ENCODE assay signal across 15 mouse cellular contexts in the genomic region with DNA sequence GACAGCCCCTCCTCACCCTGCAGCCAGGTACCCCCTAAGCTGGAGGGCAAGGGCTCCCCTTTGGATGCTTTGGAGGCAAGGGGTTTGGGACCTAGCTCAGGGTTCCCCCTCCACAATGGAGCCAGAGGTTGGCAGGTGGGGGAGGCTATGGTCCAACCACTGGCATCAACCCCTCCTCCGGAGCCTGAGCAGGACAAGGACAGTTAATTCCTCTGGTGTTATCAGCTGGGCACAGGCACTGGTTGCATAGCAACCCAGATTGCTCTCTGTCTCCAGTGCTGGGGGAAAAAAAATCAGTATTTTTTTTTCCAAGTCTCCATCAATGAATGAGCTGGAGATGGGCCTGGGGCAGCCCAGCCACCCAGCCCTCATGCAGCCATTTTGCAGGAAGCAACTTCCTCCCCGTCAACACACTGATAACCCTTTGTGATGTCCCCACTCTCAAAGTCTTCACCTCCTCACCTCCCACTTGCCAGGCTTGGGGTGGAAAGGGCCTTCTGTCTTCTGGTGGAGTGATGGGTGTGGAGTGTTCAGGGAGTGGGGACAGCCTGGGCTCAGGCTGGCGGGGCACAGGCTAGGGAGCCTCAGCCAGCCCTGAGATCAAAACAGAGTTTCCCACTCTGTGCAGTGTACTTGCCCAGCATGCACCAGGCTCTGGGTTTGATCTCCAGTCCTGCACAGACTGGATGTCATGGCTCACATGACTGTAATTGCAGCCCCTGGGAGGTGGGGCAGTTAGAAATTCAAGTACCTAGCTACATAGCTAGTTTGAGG. TPM values are rescaled to one million over a fixed set of nuclear protein-coding genes. Genes with fewer than 3 reads are reported as not detected.
A peak's percentile ranks its signal among the peaks of the same experiment; 100 is the strongest.
DNase-seq lines count a peak whose midpoint lies in the region; ATAC-seq lines count a peak whose summit lies in the region.
"Had no signal": no experiment of that assay in that cellular context is flagged by ENCODE, and none has a peak within 500 bp of the region (broad histone marks: within the 10 kb centered on the region; RNA-seq: fewer than 3 reads in every experiment).

No protein-coding gene starts in this region.

- no peak overlapping the region for H3K27ac ChIP-seq in kidney, embryonic 15.5 days
- H3K27ac ChIP-seq in kidney, embryonic 16.5 days (ENCODE audit: low read length) = no peak overlapping the region
- peak overlapping the region; percentile 85 for H3K27ac ChIP-seq in forebrain, embryonic 14.5 days (ENCODE audit: low read depth, low read length)
- H3K27ac ChIP-seq in midbrain, embryonic 10.5 days (replicated peaks) = peak overlapping the region; percentile 70
- H3K27ac ChIP-seq in neural tube, embryonic 15.5 days (replicated peaks) = peak overlapping the region; percentile 74
- H3K27ac ChIP-seq: limb, embryonic 10.5 days; liver, embryonic 15.5 days had no signal

- H3K36me3 ChIP-seq in kidney, embryonic 15.5 days = no peaks in the 10 kb centered on the region
- H3K36me3 ChIP-seq in kidney, embryonic 16.5 days (ENCODE audit: insufficient read depth, low read length) = no peaks in the 10 kb centered on the region
- no peaks in the 10 kb centered on the region for H3K36me3 ChIP-seq in forebrain, embryonic 14.5 days (ENCODE audit: control insufficient read depth, insufficient read depth, low read length)
- H3K36me3 ChIP-seq in midbrain, embryonic 10.5 days = no peaks in the 10 kb centered on the region
- no peaks in the 10 kb centered on the region for H3K36me3 ChIP-seq in neural tube, embryonic 15.5 days
- H3K36me3 ChIP-seq: limb, embryonic 10.5 days; liver, embryonic 15.5 days had no signal

- ATAC-seq in kidney, embryonic 15.5 days (replicated peaks; ENCODE audit: low FRiP score) = peak; percentile 58; the same call in 1 of the 2 replicates
- no peak for ATAC-seq in kidney, embryonic 16.5 days (ENCODE audit: low FRiP score, low TSS enrichment)
- no peak for ATAC-seq in forebrain, embryonic 14.5 days
- ATAC-seq in neural tube, embryonic 15.5 days (ENCODE audit: low FRiP score) = peak; percentile 78

- no peak overlapping the region for H3K9ac ChIP-seq in kidney, embryonic 15.5 days
- no peak overlapping the region for H3K9ac ChIP-seq in kidney, embryonic 16.5 days (replicated peaks; ENCODE audit: low read length)
- peak overlapping the region; percentile 40 for H3K9ac ChIP-seq in forebrain, embryonic 14.5 days (ENCODE audit: low read length)
- H3K9ac ChIP-seq in neural tube, embryonic 15.5 days (replicated peaks) = no peak overlapping the region; the same call in 1 of the 2 replicates
- H3K9ac ChIP-seq: liver, embryonic 15.5 days had no signal

- no peak overlapping the region for H3K4me2 ChIP-seq in kidney, embryonic 15.5 days
- H3K4me2 ChIP-seq in kidney, embryonic 16.5 days (replicated peaks; ENCODE audit: low read depth, low read length) = no peak overlapping the region
- peak overlapping the region; percentile 20; the same call in 1 of the 2 replicates for H3K4me2 ChIP-seq in forebrain, embryonic 14.5 days (ENCODE audit: low read length)
- no peak overlapping the region for H3K4me2 ChIP-seq in neural tube, embryonic 15.5 days
- H3K4me2 ChIP-seq: liver, embryonic 15.5 days had no signal

- peak; percentile 63 for DNase-seq in forebrain, embryonic 14.5 days (ENCODE audit: low spot score)
- no peak for DNase-seq in midbrain, embryonic 10.5 days (ENCODE audit: low spot score)
- DNase-seq in cerebellum, postnatal 10 days = no peak
- DNase-seq in ovary, postnatal 10 days (ENCODE audit: low spot score) = no peak
- no peak for DNase-seq in cerebellum, postnatal 14 days
- DNase-seq: heart, postnatal 4 days; kidney, adult 8-10 months; right cerebral cortex, postnatal 25 days; thymus, postnatal 36 days had no signal

- peaks cover 34% of the 10 kb centered on the region for H3K27me3 ChIP-seq in kidney, embryonic 15.5 days
- peaks cover 4% of the 10 kb centered on the region; the same call in 1 of the 2 replicates for H3K27me3 ChIP-seq in kidney, embryonic 16.5 days (ENCODE audit: insufficient read depth, low read length)
- H3K27me3 ChIP-seq in forebrain, embryonic 14.5 days (replicated peaks; ENCODE audit: control insufficient read depth, insufficient read depth, low read length) = no peaks in the 10 kb centered on the region
- H3K27me3 ChIP-seq in midbrain, embryonic 10.5 days (ENCODE audit: low read depth, poor library complexity, severe bottlenecking) = peaks cover 43% of the 10 kb centered on the region
- H3K27me3 ChIP-seq in neural tube, embryonic 15.5 days (replicated peaks) = peaks cover 18% of the 10 kb centered on the region

- no peaks in the 10 kb centered on the region for H3K9me3 ChIP-seq in kidney, embryonic 15.5 days (replicated peaks)
- H3K9me3 ChIP-seq in kidney, embryonic 16.5 days (ENCODE audit: low read length) = no peaks in the 10 kb centered on the region
- no peaks in the 10 kb centered on the region for H3K9me3 ChIP-seq in forebrain, embryonic 14.5 days (replicated peaks; ENCODE audit: control insufficient read depth, low read length)
- H3K9me3 ChIP-seq in midbrain, embryonic 10.5 days (replicated peaks) = no peaks in the 10 kb centered on the region
- no peaks in the 10 kb centered on the region for H3K9me3 ChIP-seq in neural tube, embryonic 15.5 days (replicated peaks)
- H3K9me3 ChIP-seq: limb, embryonic 10.5 days; liver, embryonic 15.5 days had no signal

- H3K4me1 ChIP-seq in kidney, embryonic 15.5 days = peaks cover 11% of the 10 kb centered on the region; the same call in 1 of the 2 replicates
- no peaks in the 10 kb centered on the region for H3K4me1 ChIP-seq in kidney, embryonic 16.5 days (ENCODE audit: insufficient read depth, low read length)
- peaks cover 24% of the 10 kb centered on the region for H3K4me1 ChIP-seq in forebrain, embryonic 14.5 days (ENCODE audit: control insufficient read depth, insufficient read depth, low read length)
- H3K4me1 ChIP-seq in midbrain, embryonic 10.5 days = peaks cover 39% of the 10 kb centered on the region
- H3K4me1 ChIP-seq in neural tube, embryonic 15.5 days = peaks cover 14% of the 10 kb centered on the region
- H3K4me1 ChIP-seq: liver, embryonic 15.5 days had no signal

- no peak overlapping the region for H3K4me3 ChIP-seq in kidney, embryonic 15.5 days (replicated peaks)
- no peak overlapping the region for H3K4me3 ChIP-seq in kidney, embryonic 16.5 days (ENCODE audit: low read length)
- H3K4me3 ChIP-seq in forebrain, embryonic 14.5 days (ENCODE audit: low read depth, low read length) = no peak overlapping the region
- H3K4me3 ChIP-seq in midbrain, embryonic 10.5 days = no peak overlapping the region
- no peak overlapping the region for H3K4me3 ChIP-seq in neural tube, embryonic 15.5 days (replicated peaks)
- H3K4me3 ChIP-seq: limb, embryonic 10.5 days; liver, embryonic 15.5 days had no signal

- 49% methylated on average over 3 of the region's 3 CpGs for WGBS in kidney, embryonic 15.5 days
- WGBS in kidney, embryonic 16.5 days = 37% methylated on average over 3 of the region's 3 CpGs
- 60% methylated on average over 3 of the region's 3 CpGs for WGBS in forebrain, embryonic 14.5 days
- WGBS in midbrain, embryonic 10.5 days = 54% methylated on average over 3 of the region's 3 CpGs
- WGBS in neural tube, embryonic 15.5 days = 49% methylated on average over 3 of the region's 3 CpGs

RNA-seq across cellular contexts. Expression of a gene that starts 49.0 kb away (rescaled TPM):
- 0.27 and 0.41 TPM in 2 replicates for polyA plus RNA-seq in kidney, embryonic 15.5 days (2015; fragmentation: Nextera tagmentation; extraction: Ambion mirVana)
- polyA plus RNA-seq in kidney, embryonic 16.5 days (2015; fragmentation: Nextera tagmentation; extraction: Ambion mirVana) = 0.25 and 0.49 TPM in 2 replicates
- polyA plus RNA-seq in forebrain, embryonic 14.5 days (2014; fragmentation: Nextera tagmentation; extraction: Ambion mirVana) = 0.44 and 0.48 TPM in 2 replicates
- 0.21 and 0.35 TPM in 2 replicates for polyA plus RNA-seq in midbrain, embryonic 10.5 days (2016; fragmentation: Nextera tagmentation; extraction: Ambion mirVana)
- 0.75 and 1.2 TPM in 2 replicates for polyA plus RNA-seq in neural tube, embryonic 15.5 days (2015; fragmentation: Nextera tagmentation; extraction: Ambion mirVana)
- polyA plus RNA-seq: C2C12; limb, embryonic 10.5 days had no signal

RNA-seq across cellular contexts. Expression of a gene that starts 49.0 kb away (rescaled TPM):
- polyA plus RNA-seq in kidney, embryonic 15.5 days (2015; fragmentation: Nextera tagmentation; extraction: Ambion mirVana) = 0.12 and 0.14 TPM in 2 replicates
- polyA plus RNA-seq in kidney, embryonic 16.5 days (2015; fragmentation: Nextera tagmentation; extraction: Ambion mirVana) = 0.12 TPM in 1 of 2 replicates, not detected in the other
- 4.6 and 6.4 TPM in 2 replicates for polyA plus RNA-seq in forebrain, embryonic 14.5 days (2014; fragmentation: Nextera tagmentation; extraction: Ambion mirVana)
- 0.25 and 0.68 TPM in 2 replicates for polyA plus RNA-seq in midbrain, embryonic 10.5 days (2016; fragmentation: Nextera tagmentation; extraction: Ambion mirVana)
- polyA plus RNA-seq in neural tube, embryonic 15.5 days (2015; fragmentation: Nextera tagmentation; extraction: Ambion mirVana) = 9.7 and 11.1 TPM in 2 replicates
- polyA plus RNA-seq: limb, embryonic 10.5 days; liver, embryonic 15.5 days had no signal

RNA-seq across cellular contexts. Expression of a gene that starts 59.1 kb away (rescaled TPM):
- not detected in 2 replicates for polyA plus RNA-seq in kidney, embryonic 15.5 days (2015; fragmentation: Nextera tagmentation; extraction: Ambion mirVana)
- polyA plus RNA-seq in kidney, embryonic 16.5 days (2015; fragmentation: Nextera tagmentation; extraction: Ambion mirVana) = not detected in 2 replicates
- not detected in 2 replicates for polyA plus RNA-seq in forebrain, embryonic 14.5 days (2014; fragmentation: Nextera tagmentation; extraction: Ambion mirVana)
- polyA plus RNA-seq in midbrain, embryonic 10.5 days (2016; fragmentation: Nextera tagmentation; extraction: Ambion mirVana) = not detected in 2 replicates
- not detected in 2 replicates for polyA plus RNA-seq in neural tube, embryonic 15.5 days (2015; fragmentation: Nextera tagmentation; extraction: Ambion mirVana)
- polyA plus RNA-seq: limb, embryonic 10.5 days; liver, embryonic 15.5 days had no signal

Comparison
In these comparisons a context has a peak if more than half of its experiments do, and no peak if none do; other contexts are left out.
1. ATAC-seq: peak in kidney, embryonic 15.5 days (single experiment) and neural tube, embryonic 15.5 days (single experiment); none in kidney, embryonic 16.5 days (single experiment) and forebrain, embryonic 14.5 days (single experiment).
2. H3K27ac ChIP-seq: peak in forebrain, embryonic 14.5 days (single experiment), midbrain, embryonic 10.5 days (single experiment) and neural tube, embryonic 15.5 days (single experiment); none in kidney, embryonic 15.5 days (single experiment) and kidney, embryonic 16.5 days (single experiment).